14 mouse cellular contexts compared by ENCODE assay signal in genomic region chr10:91080540-91080939, GRCm38 (mm10). TPM values are rescaled to one million over a fixed set of nuclear protein-coding genes. Genes with fewer than 3 reads are reported as not detected.
DNase-seq lines count a peak whose midpoint lies in the region; ATAC-seq and TF ChIP-seq lines count a peak whose summit lies in the region.
"Had no signal": no experiment of that assay in that cellular context is flagged by ENCODE, and none has a peak within 500 bp of the region (broad histone marks: within the 10 kb centered on the region; RNA-seq: fewer than 3 reads in every experiment).

No protein-coding gene starts in this region.

- no peaks in the 10 kb centered on the region for H3K27me3 ChIP-seq in erythroblast, embryonic 14.5 days (ENCODE audit: control insufficient read depth)
- H3K27me3 ChIP-seq in kidney, adult 2 months (replicated peaks; ENCODE audit: control insufficient read depth, insufficient read depth, low read length) = no peaks in the 10 kb centered on the region
- H3K27me3 ChIP-seq in kidney, embryonic 14.5 days (ENCODE audit: control insufficient read depth, insufficient read depth, low read length) = no peaks in the 10 kb centered on the region
- H3K27me3 ChIP-seq in CH12.LX (replicated peaks) = no peaks in the 10 kb centered on the region
- H3K27me3 ChIP-seq in liver, embryonic 11.5 days (replicated peaks; ENCODE audit: control insufficient read depth, insufficient read depth, low read length) = no peaks in the 10 kb centered on the region
- no peaks in the 10 kb centered on the region for H3K27me3 ChIP-seq in midbrain, embryonic 13.5 days
- H3K27me3 ChIP-seq: liver, embryonic 13.5 days had no signal

- DNase-seq in kidney, adult 2 months = peak; percentile 6
- DNase-seq in CH12.LX (ENCODE audit: extremely low read depth) = no peak
- no peak for DNase-seq in liver, embryonic 11.5 days (ENCODE audit: low spot score)
- no peak for DNase-seq in testis, postnatal 14 days (ENCODE audit: low spot score)
- DNase-seq: cerebellum, adult 2 months; kidney, adult 8-10 months; liver, embryonic 13.5 days had no signal

- WGBS in kidney, adult 2 months = 64% methylated on average over 5 of the region's 5 CpGs
- WGBS in kidney, embryonic 14.5 days = 86% methylated on average over 5 of the region's 5 CpGs
- 74% methylated on average over 5 of the region's 5 CpGs for WGBS in liver, embryonic 11.5 days
- WGBS in midbrain, embryonic 13.5 days = 92% methylated on average over 5 of the region's 5 CpGs

- H3K4me1 ChIP-seq in erythroblast, embryonic 14.5 days (ENCODE audit: control insufficient read depth) = peaks cover 21% of the 10 kb centered on the region
- no peaks in the 10 kb centered on the region for H3K4me1 ChIP-seq in kidney, adult 2 months (ENCODE audit: control insufficient read depth, insufficient read depth, low read length)
- no peaks in the 10 kb centered on the region for H3K4me1 ChIP-seq in kidney, embryonic 14.5 days (ENCODE audit: control insufficient read depth, insufficient read depth, low read length)
- H3K4me1 ChIP-seq in CH12.LX (ENCODE audit: control insufficient read depth in 1 of 2, insufficient read depth in 2 of 2) = peaks cover 6 to 40% of the 10 kb centered on the region in 2 experiments
- H3K4me1 ChIP-seq in liver, embryonic 11.5 days (replicated peaks; ENCODE audit: control insufficient read depth, insufficient read depth, low read length) = no peaks in the 10 kb centered on the region
- peaks cover 16% of the 10 kb centered on the region for H3K4me1 ChIP-seq in midbrain, embryonic 13.5 days (replicated peaks)

- 0 out of 2 replicates have a peak, but pooled peaks have one; percentile 26 for TF ChIP-seq EP300 in CH12.LX (IDR thresholded peaks at IDR 0.05; ENCODE audit: low read length)

- peaks cover 35% of the 10 kb centered on the region for H3K36me3 ChIP-seq in erythroblast, embryonic 14.5 days (ENCODE audit: control insufficient read depth)
- H3K36me3 ChIP-seq in kidney, adult 2 months (ENCODE audit: control insufficient read depth, insufficient read depth, low read length) = peaks cover 2% of the 10 kb centered on the region; the same call in 1 of the 2 replicates
- H3K36me3 ChIP-seq in kidney, embryonic 14.5 days (ENCODE audit: control insufficient read depth, insufficient read depth, low read length) = peaks cover 22% of the 10 kb centered on the region; the same call in 1 of the 2 replicates
- peaks cover 7 to 29% of the 10 kb centered on the region in 2 experiments for H3K36me3 ChIP-seq in CH12.LX (replicated peaks in 1 of 2; ENCODE audit: control insufficient read depth in 1 of 2, insufficient read depth in 1 of 2, low read length in 1 of 2)
- H3K36me3 ChIP-seq in liver, embryonic 11.5 days (ENCODE audit: control insufficient read depth, insufficient read depth, low read length) = peaks cover 10% of the 10 kb centered on the region; the same call in 1 of the 2 replicates
- H3K36me3 ChIP-seq in midbrain, embryonic 13.5 days = peaks cover 27% of the 10 kb centered on the region

- dilution Hi-C loops in CH12.LX (cut with MboI; ENCODE audit: extremely low pct_ligation_motif_present, extremely low pct_unique_long_range_greater_than_20kb, low sequenced_read_pairs) = no loop called here

- no peak for TF ChIP-seq CTCF in kidney, adult 2 months (conservative IDR thresholded peaks at IDR 0.05; ENCODE audit: insufficient read depth, insufficient read length, low read depth, low read length)
- no peak for TF ChIP-seq CTCF in CH12.LX (conservative IDR thresholded peaks at IDR 0.05 in 1 of 2, IDR thresholded peaks at IDR 0.05 in 1 of 2; ENCODE audit: low read depth in 2 of 2, low read length in 2 of 2)

- TF ChIP-seq POLR2A in kidney, adult 2 months (IDR thresholded peaks at IDR 0.05; ENCODE audit: low read depth, low read length) = no peak
- no peak for TF ChIP-seq POLR2A in CH12.LX (IDR thresholded peaks at IDR 0.05; ENCODE audit: low read depth, low read length)

- H3K79me2 ChIP-seq in CH12.LX (replicated peaks; ENCODE audit: control insufficient read depth, extremely low read depth, insufficient read depth, poor library complexity, severe bottlenecking) = peaks cover 6% of the 10 kb centered on the region

- H3K9me3 ChIP-seq in erythroblast, embryonic 14.5 days (ENCODE audit: control insufficient read depth, low read length) = no peaks in the 10 kb centered on the region
- no peaks in the 10 kb centered on the region for H3K9me3 ChIP-seq in kidney, embryonic 14.5 days (ENCODE audit: control insufficient read depth, low read length)
- H3K9me3 ChIP-seq in CH12.LX (replicated peaks; ENCODE audit: low read length) = no peaks in the 10 kb centered on the region
- no peaks in the 10 kb centered on the region for H3K9me3 ChIP-seq in liver, embryonic 11.5 days (ENCODE audit: control insufficient read depth, low read length)
- no peaks in the 10 kb centered on the region for H3K9me3 ChIP-seq in midbrain, embryonic 13.5 days
- H3K9me3 ChIP-seq: forebrain, embryonic 10.5 days; hindbrain, embryonic 10.5 days; liver, embryonic 13.5 days had no signal

- H3K9ac ChIP-seq in kidney, embryonic 14.5 days (ENCODE audit: low read depth, low read length) = no peak overlapping the region
- H3K9ac ChIP-seq in CH12.LX (ENCODE audit: insufficient read depth, low read depth) = peak overlapping the region; percentile 27; the same call in 1 of the 2 replicates
- no peak overlapping the region for H3K9ac ChIP-seq in liver, embryonic 11.5 days (ENCODE audit: low read depth, low read length)
- H3K9ac ChIP-seq in midbrain, embryonic 13.5 days (replicated peaks) = no peak overlapping the region
- H3K9ac ChIP-seq: liver, embryonic 13.5 days had no signal

- ATAC-seq in erythroblast, adult 5-6 weeks (replicated peaks; ENCODE audit: low FRiP score, poor library complexity, severe bottlenecking) = no peak
- no peak for ATAC-seq in kidney, embryonic 14.5 days (ENCODE audit: low FRiP score, low TSS enrichment)
- ATAC-seq in liver, embryonic 11.5 days (replicated peaks; ENCODE audit: low FRiP score) = no peak
- ATAC-seq in midbrain, embryonic 13.5 days = no peak

- peak overlapping the region; percentile 19 for H3K4me3 ChIP-seq in erythroblast, embryonic 14.5 days (replicated peaks)
- no peak overlapping the region for H3K4me3 ChIP-seq in kidney, adult 2 months (ENCODE audit: insufficient read depth, low read depth, low read length)
- no peak overlapping the region for H3K4me3 ChIP-seq in kidney, embryonic 14.5 days (ENCODE audit: low read length)
- peak overlapping the region in 2 of 3 experiments; percentile 36 to 42 for H3K4me3 ChIP-seq in CH12.LX (replicated peaks in 1 of 3; ENCODE audit: low read depth in 2 of 3, low read length in 2 of 3, poor library complexity in 1 of 3)
- 0 out of 2 replicates have a peak overlapping the region, but pooled peaks have one; percentile 12 for H3K4me3 ChIP-seq in liver, embryonic 11.5 days (ENCODE audit: low read depth, low read length)
- H3K4me3 ChIP-seq in midbrain, embryonic 13.5 days (replicated peaks) = no peak overlapping the region
- H3K4me3 ChIP-seq: forebrain, embryonic 10.5 days; hindbrain, embryonic 10.5 days; layer of hippocampus, adult 2 months; liver, embryonic 13.5 days had no signal

- no peak overlapping the region for H3K27ac ChIP-seq in kidney, adult 2 months (ENCODE audit: insufficient read depth, low read depth, low read length)
- H3K27ac ChIP-seq in kidney, embryonic 14.5 days (ENCODE audit: low read depth, low read length) = no peak overlapping the region
- H3K27ac ChIP-seq in CH12.LX (ENCODE audit: insufficient read depth, low read depth) = no peak overlapping the region
- H3K27ac ChIP-seq in liver, embryonic 11.5 days (ENCODE audit: low read depth, low read length) = no peak overlapping the region
- no peak overlapping the region for H3K27ac ChIP-seq in midbrain, embryonic 13.5 days
- H3K27ac ChIP-seq: forebrain, embryonic 10.5 days; hindbrain, embryonic 10.5 days; layer of hippocampus, adult 2 months; liver, embryonic 13.5 days had no signal

- in situ Hi-C loops in CH12.LX (cut with MboI; ENCODE audit: low pct_ligation_motif_present, low pct_unique_long_range_greater_than_20kb, low sequenced_read_pairs) = no loop called here

- no peak overlapping the region for H3K4me2 ChIP-seq in kidney, embryonic 14.5 days (replicated peaks; ENCODE audit: low read depth, low read length)
- peak overlapping the region; percentile 65 for H3K4me2 ChIP-seq in CH12.LX (ENCODE audit: insufficient read depth, low read depth, poor library complexity, severe bottlenecking)
- peak overlapping the region; percentile 37; the same call in 1 of the 2 replicates for H3K4me2 ChIP-seq in liver, embryonic 11.5 days
- H3K4me2 ChIP-seq in midbrain, embryonic 13.5 days (replicated peaks) = no peak overlapping the region

- no peak for TF ChIP-seq RAD21 in CH12.LX (IDR thresholded peaks at IDR 0.05; ENCODE audit: low read depth, low read length)

RNA-seq across cellular contexts. Expression of gene Apaf1, which starts 2.0 kb away (rescaled TPM):
- polyA plus RNA-seq in erythroblast, embryonic 14.5 days (2012) = 0.11 and 0.30 TPM in 2 replicates
- total RNA-seq in erythroblast, adult 5-6 weeks (2015; ENCODE audit: low replicate concordance) = 22.7 and 36.6 TPM in 2 replicates
- 17.1 and 21.3 TPM in 2 replicates for total RNA-seq in erythroblast, adult 5-6 weeks (2017; ENCODE audit: low replicate concordance)
- 3.1 and 4.4 TPM in 2 replicates for polyA plus RNA-seq in kidney, adult 2 months (2012; rRNA removed)
- polyA plus RNA-seq in kidney, embryonic 14.5 days (2014; fragmentation: Nextera tagmentation; extraction: Ambion mirVana) = 17.8 and 26.2 TPM in 2 replicates
- total RNA-seq in CH12.LX (2012; rRNA removed) (17.6 and 22.1 TPM in 2 replicates), CH12.LX (2014; rRNA removed) (27.3 and 29.6 TPM in 2 replicates)
- 16.0 and 18.2 TPM in 2 replicates for polyA plus RNA-seq in CH12.LX (2012; ENCODE audit: insufficient read length, low read depth)
- polyA plus RNA-seq in liver, embryonic 11.5 days (2014; fragmentation: Nextera tagmentation; extraction: Ambion mirVana) = 15.9 and 20.0 TPM in 2 replicates
- polyA plus RNA-seq in midbrain, embryonic 13.5 days (2015; fragmentation: Nextera tagmentation; extraction: Ambion mirVana) = 17.3 and 20.1 TPM in 2 replicates

RNA-seq across cellular contexts. Expression of gene Ikbip, which starts 2.2 kb away (rescaled TPM):
- polyA plus RNA-seq in erythroblast, embryonic 14.5 days (2012) = not detected in 2 replicates
- 3.1 and 8.3 TPM in 2 replicates for total RNA-seq in erythroblast, adult 5-6 weeks (2015; ENCODE audit: low replicate concordance)
- total RNA-seq in erythroblast, adult 5-6 weeks (2017; ENCODE audit: low replicate concordance) = 1.2 and 3.8 TPM in 2 replicates
- polyA plus RNA-seq in kidney, adult 2 months (2012; rRNA removed) = 3.4 and 5.7 TPM in 2 replicates
- polyA plus RNA-seq in kidney, embryonic 14.5 days (2014; fragmentation: Nextera tagmentation; extraction: Ambion mirVana) = 37.9 and 39.6 TPM in 2 replicates
- 6.2 and 7.2 TPM in 2 replicates for total RNA-seq in CH12.LX (2012; rRNA removed)
- total RNA-seq in CH12.LX (2014; rRNA removed) = 4.7 and 6.0 TPM in 2 replicates
- 2.1 and 2.5 TPM in 2 replicates for polyA plus RNA-seq in CH12.LX (2012; ENCODE audit: insufficient read length, low read depth)
- polyA plus RNA-seq in liver, embryonic 11.5 days (2014; fragmentation: Nextera tagmentation; extraction: Ambion mirVana) = 21.4 and 23.5 TPM in 2 replicates
- polyA plus RNA-seq in midbrain, embryonic 13.5 days (2015; fragmentation: Nextera tagmentation; extraction: Ambion mirVana) = 15.9 and 18.7 TPM in 2 replicates

RNA-seq across cellular contexts. Expression of gene Slc25a3, which starts 43.3 kb away (rescaled TPM):
- 18.7 and 21.2 TPM in 2 replicates for polyA plus RNA-seq in erythroblast, embryonic 14.5 days (2012)
- 113 and 194 TPM in 2 replicates for total RNA-seq in erythroblast, adult 5-6 weeks (2015; ENCODE audit: low replicate concordance)
- total RNA-seq in erythroblast, adult 5-6 weeks (2017; ENCODE audit: low replicate concordance) = 46.6 and 48.1 TPM in 2 replicates
- 717 and 832 TPM in 2 replicates for polyA plus RNA-seq in kidney, adult 2 months (2012; rRNA removed)
- 544 and 625 TPM in 2 replicates for polyA plus RNA-seq in kidney, embryonic 14.5 days (2014; fragmentation: Nextera tagmentation; extraction: Ambion mirVana)
- 428 and 431 TPM in 2 replicates for total RNA-seq in CH12.LX (2012; rRNA removed)
- total RNA-seq in CH12.LX (2014; rRNA removed) = 509 and 560 TPM in 2 replicates
- 670 and 792 TPM in 2 replicates for polyA plus RNA-seq in CH12.LX (2012; ENCODE audit: insufficient read length, low read depth)
- polyA plus RNA-seq in liver, embryonic 11.5 days (2014; fragmentation: Nextera tagmentation; extraction: Ambion mirVana) = 481 and 504 TPM in 2 replicates
- polyA plus RNA-seq in midbrain, embryonic 13.5 days (2015; fragmentation: Nextera tagmentation; extraction: Ambion mirVana) = 469 and 478 TPM in 2 replicates

Comparison
In these comparisons a context has a peak if more than half of its experiments do, and no peak if none do; other contexts are left out.
1. H3K4me3 ChIP-seq: peak in erythroblast, embryonic 14.5 days (single experiment), CH12.LX (2 of 3) and liver, embryonic 11.5 days (single experiment); none in kidney, adult 2 months (single experiment), kidney, embryonic 14.5 days (single experiment) and midbrain, embryonic 13.5 days (single experiment).
2. H3K4me2 ChIP-seq: peak in CH12.LX (single experiment) and liver, embryonic 11.5 days (single experiment); none in kidney, embryonic 14.5 days (single experiment) and midbrain, embryonic 13.5 days (single experiment).
3. RNA of gene Slc25a3, which starts 43.3 kb away (polyA plus RNA-seq): 717 to 832 TPM in kidney, adult 2 months, 670 to 792 TPM in CH12.LX, 544 to 625 TPM in kidney, embryonic 14.5 days, 481 to 504 TPM in liver, embryonic 11.5 days and 469 to 478 TPM in midbrain, embryonic 13.5 days; 18.7 to 21.2 TPM in erythroblast, embryonic 14.5 days; every median in the first group is over 10 times any median in the second.